Mouse (Mus musculus) erythroblast, embryonic 14.5 days (primary cell): ENCODE results near the gene Gls.

Experiments used
- GATA1 ChIP-seq: IDR thresholded peaks from 2 replicates; pipeline ENCODE4 v1.6.1; 2012; ENCODE audit warnings: low read length, inconsistent platforms, mixed read lengths
- TAL1 ChIP-seq: IDR thresholded peaks from 3 replicates; pipeline ENCODE4 v1.6.1; 2012; ENCODE audit warnings: low read length, inconsistent platforms, mixed read lengths

GRCm38 (mm10) chr1:52268006-52268405, 35.0 kb upstream of the Gls start:
- no peak for TF ChIP-seq GATA1
- TF ChIP-seq TAL1: no peak
